Mouse (Mus musculus) lung, adult 2 months (tissue): ENCODE measurements around the gene March5. TPM values are rescaled to one million over a fixed set of nuclear protein-coding genes. Genes with fewer than 3 reads are reported as not detected.

ENCODE experiments used
- DNase-seq: peaks from one replicate; pipeline ENCODE4 v3.0.0; 2022
- H3K4me1 ChIP-seq: fragments of 200-500 bp; 2 replicates; pipeline ENCODE4 v1.6.1; 2011; ENCODE audit warnings: low read length; ENCODE audit not compliant: control insufficient read depth, insufficient read depth
- H3K4me3 ChIP-seq: fragments of 200-500 bp; replicated peaks from 2 replicates; pipeline ENCODE3; 2011; ENCODE audit warnings: low read depth, mild to moderate bottlenecking, control low read depth, low read length; ENCODE audit errors: extremely low read depth
- CTCF ChIP-seq: fragments of 200-500 bp; IDR thresholded peaks from 2 replicates; pipeline ENCODE4 v1.5.1; 2011; ENCODE audit warnings: mild to moderate bottlenecking, low read length, control low read depth; ENCODE audit not compliant: insufficient read depth
- POLR2A ChIP-seq: fragments of 200-500 bp; IDR thresholded peaks from 2 replicates; pipeline ENCODE4 v1.6.1; 2011; ENCODE audit warnings: low read depth, mild to moderate bottlenecking, control low read depth, low read length, borderline replicate concordance; ENCODE audit errors: extremely low read depth
- WGBS: fragments of 180-500 bp; shearing (Covaris S2); methylation state at CpG from one replicate; pipeline ENCODE4 v1.1.7; 2018; 5-methylcytosine and 5-hydroxymethylcytosine counted together
- polyA plus RNA-seq: library from polyadenylated mRNA; depleted of rRNA; stranded (reverse); fragments of >200 nt; gene quantifications from 2 replicates; pipeline ENCODE4 v1.2.3, GENCODE M21; 2012; rRNA removed

March5 gene
- polyA plus RNA-seq, 1 experiment = 28.8 TPM

DNA sequence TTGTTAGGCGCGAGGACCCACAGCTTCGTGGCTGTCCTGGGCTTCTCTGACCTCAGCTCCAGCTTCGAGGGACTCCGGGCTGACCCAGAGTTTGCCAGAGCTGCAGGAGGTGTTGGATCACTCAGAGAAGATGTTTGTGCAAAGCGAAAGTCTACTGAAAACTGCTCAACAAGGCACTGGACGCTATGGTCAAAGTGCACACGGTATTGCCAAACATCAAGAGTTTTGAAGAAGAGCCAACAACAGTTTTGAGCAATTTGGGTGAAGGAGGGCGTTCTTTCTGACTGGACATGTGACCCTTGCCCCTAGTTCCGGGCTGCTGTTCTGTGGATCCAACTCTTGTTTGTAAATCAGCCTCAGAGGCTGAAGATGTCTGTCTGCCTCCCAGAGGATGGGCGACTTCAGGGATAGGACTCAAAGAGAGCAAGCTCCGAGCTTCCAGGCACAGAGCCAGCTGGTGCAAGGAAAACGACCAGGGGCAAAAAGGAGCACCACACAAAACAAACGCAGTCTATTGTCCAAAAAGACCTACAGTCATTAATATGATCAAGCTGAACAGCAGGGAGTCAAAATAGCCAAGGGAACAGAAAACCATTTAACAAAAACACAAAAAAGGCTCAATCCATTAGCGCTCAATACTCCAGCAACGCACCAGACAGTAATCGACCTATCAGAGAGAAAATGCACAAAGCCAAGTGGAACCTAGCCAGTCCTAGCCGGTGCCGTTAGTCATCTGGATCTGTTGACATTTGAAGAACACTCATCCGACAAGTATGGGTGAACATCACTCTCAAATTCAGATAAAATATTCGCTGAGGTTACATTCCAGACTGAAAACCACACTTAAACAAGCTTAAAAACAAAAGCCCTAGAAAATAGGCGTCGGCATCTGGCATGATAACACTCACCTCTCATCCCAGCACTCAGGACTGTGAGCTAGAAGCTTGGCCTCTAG, 56.9 kb downstream of the March5 start:
- DNase-seq = peak; percentile 28
- H3K4me3 ChIP-seq = peak overlapping the region; percentile 18
- no peaks in the 10 kb centered on the region for H3K4me1 ChIP-seq
- 40% methylated on average over 23 of the region's 23 CpGs for WGBS
- no peak for TF ChIP-seq CTCF
- no peak for TF ChIP-seq POLR2A

- 27% methylated on average over 10 of the region's 10 CpGs for WGBS
- Histone ChIP-seq H3K4me1 (no peaks in the 10 kb centered on the region), H3K4me3 (no peak overlapping the region)
- peak; percentile 84 for DNase-seq
- TF ChIP-seq POLR2A (no peak), CTCF (peak; percentile 99)
Measured at GRCm38 (mm10) chr19:37265333-37266103, 58.2 kb downstream of the March5 start.

DNA sequence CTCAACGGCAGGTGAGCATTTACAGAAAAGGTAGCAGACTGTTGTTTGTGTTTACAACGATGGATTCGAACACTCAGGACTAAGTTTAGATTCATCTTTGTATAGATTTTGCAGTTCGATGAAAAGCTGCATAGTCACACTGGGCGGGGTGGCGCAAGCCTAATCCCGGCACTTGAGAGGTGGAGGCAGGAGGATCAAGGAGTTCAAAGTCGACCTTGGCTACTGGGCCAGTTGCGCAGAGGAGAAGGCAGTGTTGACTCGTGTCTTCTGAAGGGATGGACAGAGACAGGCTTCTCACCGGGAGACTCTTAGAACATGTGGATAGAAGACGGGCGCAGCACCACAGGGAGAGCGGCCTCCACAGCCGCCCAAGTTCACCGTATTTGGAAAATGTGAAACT, 61.8 kb downstream of the March5 start:
- no peak for DNase-seq
- TF ChIP-seq CTCF (no peak), POLR2A (no peak)
- Histone ChIP-seq H3K4me3 (no peak overlapping the region), H3K4me1 (no peaks in the 10 kb centered on the region)
- WGBS = 90% methylated on average over 16 of the region's 16 CpGs

Other genes with a start within 250 kb of the March5 start
- 6.8 and 11.5 TPM in 2 replicates for gene Cpeb3, start 1.1 kb downstream of the March5 start, polyA plus RNA-seq
- 9.5 and 34.9 TPM in 2 replicates for gene Ide, start 130.3 kb downstream of the March5 start, polyA plus RNA-seq
- 0.31 and 0.80 TPM in 2 replicates for gene Kif11, start 168.9 kb downstream of the March5 start, polyA plus RNA-seq
- gene Hhex, start 227.3 kb downstream of the March5 start, polyA plus RNA-seq = 20.0 and 28.6 TPM in 2 replicates